Mouse (Mus musculus) embryonic facial prominence, embryonic 13.5 days (tissue): Measurements from ENCODE around the gene Gsx1. TPM values are rescaled to one million over a fixed set of nuclear protein-coding genes. Genes with fewer than 3 reads are reported as not detected.

Experiments used
- ATAC-seq: fragments of 200-750 bp; cut with Nextera tagmentation; 2 replicates; pipeline ENCODE4 v1.8.0; 2017; ENCODE audit warnings: low read depth; ENCODE audit not compliant: insufficient number of reproducible peaks, insufficient read depth, low FRiP score, low TSS enrichment
- H3K27ac ChIP-seq: fragments of 300-500 bp; sonication (generic); 2 replicates; pipeline ENCODE4 v1.5.1; 2015; ENCODE audit warnings: moderate library complexity, mild to moderate bottlenecking, inconsistent platforms
- H3K27me3 ChIP-seq: fragments of 300-500 bp; sonication (generic); 2 replicates; pipeline ENCODE4 v1.6.1; 2015; ENCODE audit warnings: mild to moderate bottlenecking, inconsistent platforms
- H3K36me3 ChIP-seq: fragments of 300-500 bp; sonication (generic); 2 replicates; pipeline ENCODE4 v1.6.1; 2015; ENCODE audit warnings: mild to moderate bottlenecking, inconsistent platforms
- H3K4me1 ChIP-seq: fragments of 300-500 bp; sonication (generic); 2 replicates; pipeline ENCODE4 v1.6.1; 2015; ENCODE audit warnings: inconsistent platforms
- H3K4me2 ChIP-seq: fragments of 300-500 bp; sonication (generic); 2 replicates; pipeline ENCODE4 v1.6.1; 2015; ENCODE audit warnings: moderate library complexity, mild to moderate bottlenecking, inconsistent platforms
- H3K4me3 ChIP-seq: fragments of 300-500 bp; sonication (generic); 2 replicates; pipeline ENCODE4 v1.5.1; 2015; ENCODE audit warnings: mild to moderate bottlenecking, inconsistent platforms
- H3K9ac ChIP-seq: fragments of 300-500 bp; sonication (generic); 2 replicates; pipeline ENCODE4 v1.6.1; 2015; ENCODE audit warnings: mild to moderate bottlenecking, inconsistent platforms
- H3K9me3 ChIP-seq: fragments of 300-500 bp; sonication (generic); 2 replicates; pipeline ENCODE4 v1.6.1; 2016; ENCODE audit warnings: inconsistent platforms
- WGBS: fragments of 180-500 bp; shearing (Covaris S2); methylation state at CpG from one replicate; pipeline ENCODE4 v1.1.7; 2015; ENCODE audit warnings: mixed read lengths; 5-methylcytosine and 5-hydroxymethylcytosine counted together
- polyA plus RNA-seq: library from polyadenylated mRNA; unstranded; fragments of >200 nt; fragmentation: Nextera tagmentation; extraction: Ambion mirVana; gene quantifications from 2 replicates; pipeline ENCODE4 v1.2.1, GENCODE M21; 2015

Gsx1 gene
- polyA plus RNA-seq, 1 experiment from 2014 or later, result not detected

- Histone ChIP-seq H3K9me3 (no peaks in the 10 kb centered on the region; the same call in 1 of the 2 replicates), H3K36me3 (no peaks in the 10 kb centered on the region), H3K4me2 (peak overlapping the region; percentile 52), H3K4me3 (peak overlapping the region; percentile 28), H3K27ac (no peak overlapping the region), H3K4me1 (peaks cover 32% of the 10 kb centered on the region), H3K27me3 (peaks cover 95% of the 10 kb centered on the region), H3K9ac (no peak overlapping the region)
- 1% methylated on average over 26 of the region's 26 CpGs for WGBS
- no peak for ATAC-seq
Measured at GRCm38 (mm10) chr5:147186001-147186431, 2.5 kb upstream of the Gsx1 start.

- Histone ChIP-seq H3K9ac (no peak overlapping the region), H3K4me1 (peaks cover 32% of the 10 kb centered on the region), H3K9me3 (no peaks in the 10 kb centered on the region; the same call in 1 of the 2 replicates), H3K27ac (no peak overlapping the region), H3K4me2 (peak overlapping the region; percentile 52), H3K27me3 (peaks cover 100% of the 10 kb centered on the region), H3K4me3 (peak overlapping the region; percentile 28), H3K36me3 (no peaks in the 10 kb centered on the region)
- ATAC-seq, result no peak
- WGBS, result under 1% methylated on average over 37 of the region's 37 CpGs
Measured at GRCm38 (mm10) chr5:147186781-147187551, 1.5 kb upstream of the Gsx1 start.

GRCm38 (mm10) chr5:147187552-147188170 is 835 bp upstream of the Gsx1 start:
- H3K36me3 ChIP-seq, result no peaks in the 10 kb centered on the region
- no peak for ATAC-seq
- 1% methylated on average over 25 of the region's 25 CpGs for WGBS
- peak overlapping the region; percentile 28 for H3K4me3 ChIP-seq
- no peaks in the 10 kb centered on the region; the same call in 1 of the 2 replicates for H3K9me3 ChIP-seq
- H3K4me1 ChIP-seq, result peaks cover 32% of the 10 kb centered on the region
- H3K9ac ChIP-seq, result no peak overlapping the region
- peak overlapping the region; percentile 52 for H3K4me2 ChIP-seq
- H3K27ac ChIP-seq, result no peak overlapping the region
- peaks cover 100% of the 10 kb centered on the region for H3K27me3 ChIP-seq

- H3K4me2 ChIP-seq, result peak overlapping the region; percentile 58
- peaks cover 99% of the 10 kb centered on the region for H3K27me3 ChIP-seq
- ATAC-seq, result no peak
- no peaks in the 10 kb centered on the region for H3K9me3 ChIP-seq
- H3K9ac ChIP-seq, result no peak overlapping the region
- H3K4me1 ChIP-seq, result peaks cover 32% of the 10 kb centered on the region
- H3K36me3 ChIP-seq, result no peaks in the 10 kb centered on the region
- WGBS, result 2% methylated on average over 28 of the region's 28 CpGs
- H3K4me3 ChIP-seq, result peak overlapping the region; percentile 38
- no peak overlapping the region for H3K27ac ChIP-seq
Measured at GRCm38 (mm10) chr5:147189156-147189555, 660 bp downstream of the Gsx1 start.

GRCm38 (mm10) chr5:147189836-147190602 is 1.5 kb downstream of the Gsx1 start:
- H3K4me2 ChIP-seq, result no peak overlapping the region
- no peaks in the 10 kb centered on the region for H3K9me3 ChIP-seq
- no peak overlapping the region for H3K4me3 ChIP-seq
- 1% methylated on average over 46 of the region's 46 CpGs for WGBS
- no peak for ATAC-seq
- peaks cover 97% of the 10 kb centered on the region for H3K27me3 ChIP-seq
- H3K36me3 ChIP-seq, result no peaks in the 10 kb centered on the region
- no peak overlapping the region for H3K27ac ChIP-seq
- no peak overlapping the region for H3K9ac ChIP-seq
- H3K4me1 ChIP-seq, result peaks cover 32% of the 10 kb centered on the region

GRCm38 (mm10) chr5:147190885-147191284 is 2.4 kb downstream of the Gsx1 start:
- Histone ChIP-seq H3K27me3 (peaks cover 97% of the 10 kb centered on the region), H3K36me3 (no peaks in the 10 kb centered on the region), H3K27ac (no peak overlapping the region), H3K4me2 (no peak overlapping the region), H3K4me3 (no peak overlapping the region), H3K4me1 (peaks cover 28% of the 10 kb centered on the region), H3K9me3 (no peaks in the 10 kb centered on the region), H3K9ac (no peak overlapping the region)
- 1% methylated on average over 7 of the region's 7 CpGs for WGBS
- ATAC-seq, result no peak

GRCm38 (mm10) chr5:147191801-147192575 is 3.5 kb downstream of the Gsx1 start:
- no peak overlapping the region for H3K4me3 ChIP-seq
- H3K9ac ChIP-seq, result no peak overlapping the region
- H3K27me3 ChIP-seq, result peaks cover 97% of the 10 kb centered on the region
- H3K27ac ChIP-seq, result no peak overlapping the region
- no peaks in the 10 kb centered on the region for H3K9me3 ChIP-seq
- H3K36me3 ChIP-seq, result no peaks in the 10 kb centered on the region
- H3K4me1 ChIP-seq, result peaks cover 20% of the 10 kb centered on the region
- H3K4me2 ChIP-seq, result no peak overlapping the region
- ATAC-seq, result no peak
- WGBS, result 2% methylated on average over 24 of the region's 24 CpGs

GRCm38 (mm10) chr5:147192576-147192960 is 4.1 kb downstream of the Gsx1 start:
- H3K27ac ChIP-seq, result no peak overlapping the region
- ATAC-seq, result no peak
- no peaks in the 10 kb centered on the region for H3K36me3 ChIP-seq
- 1% methylated on average over 9 of the region's 9 CpGs for WGBS
- H3K9ac ChIP-seq, result no peak overlapping the region
- no peak overlapping the region for H3K4me3 ChIP-seq
- H3K4me1 ChIP-seq, result peaks cover 14% of the 10 kb centered on the region
- no peaks in the 10 kb centered on the region for H3K9me3 ChIP-seq
- peaks cover 97% of the 10 kb centered on the region for H3K27me3 ChIP-seq
- no peak overlapping the region for H3K4me2 ChIP-seq

GRCm38 (mm10) chr5:147204905-147205304 is 16.4 kb downstream of the Gsx1 start:
- WGBS, result 7% methylated on average over 6 of the region's 6 CpGs
- H3K4me2 ChIP-seq, result no peak overlapping the region

GRCm38 (mm10) chr5:147207852-147208251 is 19.4 kb downstream of the Gsx1 start:
- no peak overlapping the region for H3K4me3 ChIP-seq
- H3K4me2 ChIP-seq, result no peak overlapping the region
- H3K9ac ChIP-seq, result no peak overlapping the region
- no peak for ATAC-seq
- WGBS, result 94% methylated on average over 20 of the region's 20 CpGs
- no peaks in the 10 kb centered on the region for H3K9me3 ChIP-seq
- H3K27me3 ChIP-seq, result peaks cover 14% of the 10 kb centered on the region; the same call in 1 of the 2 replicates
- H3K27ac ChIP-seq, result no peak overlapping the region
- no peaks in the 10 kb centered on the region for H3K36me3 ChIP-seq
- no peaks in the 10 kb centered on the region for H3K4me1 ChIP-seq

More at GRCm38 (mm10) chr5:147204905-147205304, 16.4 kb downstream of the Gsx1 start:
- Histone ChIP-seq H3K9me3 (no peaks in the 10 kb centered on the region), H3K4me1 (no peaks in the 10 kb centered on the region), H3K9ac (no peak overlapping the region), H3K27me3 (peaks cover 7% of the 10 kb centered on the region), H3K36me3 (no peaks in the 10 kb centered on the region), H3K27ac (no peak overlapping the region), H3K4me3 (no peak overlapping the region)
- ATAC-seq, result no peak

- 72% methylated on average over 2 of the region's 2 CpGs for WGBS
- no peak overlapping the region for H3K4me3 ChIP-seq
Measured at GRCm38 (mm10) chr5:147208471-147208870, 20.0 kb downstream of the Gsx1 start.

More at GRCm38 (mm10) chr5:147208471-147208870, 20.0 kb downstream of the Gsx1 start:
- H3K9me3 ChIP-seq, result no peaks in the 10 kb centered on the region
- no peak overlapping the region for H3K27ac ChIP-seq
- no peak overlapping the region for H3K4me2 ChIP-seq
- no peak overlapping the region for H3K9ac ChIP-seq
- ATAC-seq, result no peak
- no peaks in the 10 kb centered on the region for H3K4me1 ChIP-seq
- H3K36me3 ChIP-seq, result no peaks in the 10 kb centered on the region
- H3K27me3 ChIP-seq, result peaks cover 17% of the 10 kb centered on the region
